Mouse (Mus musculus) bone marrow, adult 2 months (tissue): Measurements from ENCODE around the gene Fam155a. TPM values are rescaled to one million over a fixed set of nuclear protein-coding genes. Genes with fewer than 3 reads are reported as not detected.

Experiments used
- H3K27ac ChIP-seq: fragments of 200-500 bp; 2 replicates; pipeline ENCODE4 v1.5.1; 2012; ENCODE audit warnings: low read depth, mild to moderate bottlenecking, control low read depth, inconsistent platforms, low read length; ENCODE audit not compliant: control insufficient read depth, poor library complexity, insufficient read depth
- H3K4me1 ChIP-seq: fragments of 200-500 bp; 2 replicates; pipeline ENCODE4 v1.6.1; 2011; ENCODE audit warnings: low read length; ENCODE audit not compliant: control insufficient read depth, insufficient read depth
- H3K4me3 ChIP-seq: fragments of 200-500 bp; replicated peaks from 2 replicates; pipeline ENCODE3; 2011; ENCODE audit warnings: mild to moderate bottlenecking, low read depth, low read length, control low read depth; ENCODE audit not compliant: control insufficient read depth
- CTCF ChIP-seq: fragments of 200-500 bp; IDR thresholded peaks from 2 replicates; pipeline ENCODE4 v1.5.1; 2011; ENCODE audit warnings: low read length, control low read depth; ENCODE audit not compliant: control insufficient read depth, insufficient read depth
- POLR2A ChIP-seq: fragments of 200-500 bp; IDR thresholded peaks from 2 replicates; pipeline ENCODE4 v1.6.1; 2011; ENCODE audit warnings: low read depth, mild to moderate bottlenecking, control low read depth, low read length, borderline replicate concordance; ENCODE audit not compliant: control insufficient read depth
- WGBS: fragments of 180-500 bp; shearing (Covaris S2); methylation state at CpG from one replicate; pipeline ENCODE4 v1.1.7; 2018; 5-methylcytosine and 5-hydroxymethylcytosine counted together
- polyA plus RNA-seq: library from polyadenylated mRNA; stranded (reverse); fragments of >200 nt; gene quantifications from 2 replicates; pipeline ENCODE4 v1.2.4, GENCODE M21; 2011; ENCODE audit warnings: low replicate concordance; ENCODE audit not compliant: missing spikeins, insufficient read depth, insufficient read length

The Fam155a gene
- polyA plus RNA-seq, 1 experiment, result not detected

- 85% methylated on average over 5 of the region's 5 CpGs for WGBS
- no peak for TF ChIP-seq CTCF
- no peak for TF ChIP-seq POLR2A
- no peak overlapping the region for H3K4me3 ChIP-seq
- H3K27ac ChIP-seq, result no peak overlapping the region
- no peaks in the 10 kb centered on the region for H3K4me1 ChIP-seq
Measured at GRCm38 (mm10) chr8:9453742-9454141, 317.2 kb downstream of the Fam155a start.

GRCm38 (mm10) chr8:9451543-9451942 is 319.4 kb downstream of the Fam155a start:
- H3K4me1 ChIP-seq, result no peaks in the 10 kb centered on the region
- no peak overlapping the region for H3K4me3 ChIP-seq
- H3K27ac ChIP-seq, result no peak overlapping the region
- TF ChIP-seq CTCF, result no peak
- TF ChIP-seq POLR2A, result no peak
- 76% methylated on average over 4 of the region's 4 CpGs for WGBS

GRCm38 (mm10) chr8:9448613-9449012 is 322.3 kb downstream of the Fam155a start:
- WGBS, result 45% methylated on average over 7 of the region's 7 CpGs
- H3K27ac ChIP-seq, result no peak overlapping the region
- TF ChIP-seq POLR2A (no peak), CTCF (no peak)
- H3K4me3 ChIP-seq, result no peak overlapping the region
- no peaks in the 10 kb centered on the region for H3K4me1 ChIP-seq

GRCm38 (mm10) chr8:9437822-9438221 is 333.1 kb downstream of the Fam155a start:
- H3K4me3 ChIP-seq, result no peak overlapping the region
- TF ChIP-seq CTCF (no peak), POLR2A (no peak)
- no peak overlapping the region for H3K27ac ChIP-seq
- H3K4me1 ChIP-seq, result no peaks in the 10 kb centered on the region; the same call in 1 of the 2 replicates
- 3% methylated on average over 4 of the region's 4 CpGs for WGBS

GRCm38 (mm10) chr8:9435501-9435900 is 335.5 kb downstream of the Fam155a start:
- Histone ChIP-seq H3K4me3 (no peak overlapping the region), H3K27ac (no peak overlapping the region), H3K4me1 (no peaks in the 10 kb centered on the region; the same call in 1 of the 2 replicates)
- TF ChIP-seq CTCF, result no peak
- TF ChIP-seq POLR2A, result no peak
- 78% methylated on average over 10 of the region's 10 CpGs for WGBS

GRCm38 (mm10) chr8:9432635-9433372 is 338.2 kb downstream of the Fam155a start:
- H3K4me1 ChIP-seq, result no peaks in the 10 kb centered on the region; the same call in 1 of the 2 replicates
- TF ChIP-seq POLR2A (no peak), CTCF (no peak)
- no peak overlapping the region for H3K27ac ChIP-seq
- H3K4me3 ChIP-seq, result no peak overlapping the region
- WGBS, result 74% methylated on average over 11 of the region's 11 CpGs

- Histone ChIP-seq H3K27ac (no peak overlapping the region), H3K4me3 (no peak overlapping the region), H3K4me1 (no peaks in the 10 kb centered on the region)
- WGBS, result 65% methylated on average over 4 of the region's 4 CpGs
- TF ChIP-seq POLR2A, result no peak
- no peak for TF ChIP-seq CTCF
Measured at GRCm38 (mm10) chr8:9428846-9429245, 342.1 kb downstream of the Fam155a start.

GRCm38 (mm10) chr8:9424069-9424468 is 346.9 kb downstream of the Fam155a start:
- H3K4me1 ChIP-seq, result no peaks in the 10 kb centered on the region; the same call in 1 of the 2 replicates
- no peak for TF ChIP-seq CTCF
- TF ChIP-seq POLR2A, result no peak
- no peak overlapping the region for H3K4me3 ChIP-seq
- 43% methylated on average over 2 of the region's 2 CpGs for WGBS
- H3K27ac ChIP-seq, result no peak overlapping the region

- no peak overlapping the region for H3K4me3 ChIP-seq
- 2% methylated on average over 5 of the region's 5 CpGs for WGBS
- TF ChIP-seq POLR2A, result no peak
- no peak for TF ChIP-seq CTCF
- no peaks in the 10 kb centered on the region; the same call in 1 of the 2 replicates for H3K4me1 ChIP-seq
- H3K27ac ChIP-seq, result no peak overlapping the region
Measured at GRCm38 (mm10) chr8:9423590-9423989, 347.4 kb downstream of the Fam155a start.
